Mouse (Mus musculus) frontal cortex, postnatal 25 days (tissue): Measurements from ENCODE around the gene Dtx2.
A peak's percentile ranks its signal among the peaks of the same experiment; 100 is the strongest.

ENCODE experiments used
- DNase-seq, 2 experiments: peaks; one replicate each; pipeline ENCODE4 v3.0.0; 2022; ENCODE audit warnings: low spot score in 2 of 2

Dtx2 gene

GRCm38 (mm10) chr5:135994725-135995687, at the start of gene Dtx2:
Gene Dtx2 (plus strand): TSS chr5:135994800.
- DNase-seq: peak; percentile 72 to 78

GRCm38 (mm10) chr5:135945916-135946408, 48.6 kb upstream of the Dtx2 start:
- DNase-seq: no peak

- no peak for DNase-seq
Observed at GRCm38 (mm10) chr5:135946621-135947020, 48.0 kb upstream of the Dtx2 start.

- DNase-seq: no peak
Observed at GRCm38 (mm10) chr5:135950710-135951412, 43.7 kb upstream of the Dtx2 start.

GRCm38 (mm10) chr5:135951660-135952059, 42.9 kb upstream of the Dtx2 start:
- no peak for DNase-seq

GRCm38 (mm10) chr5:135952830-135953229, 41.8 kb upstream of the Dtx2 start:
- DNase-seq: no peak

GRCm38 (mm10) chr5:135956300-135957206, 38.0 kb upstream of the Dtx2 start:
- no peak for DNase-seq

GRCm38 (mm10) chr5:135957207-135957974, 37.2 kb upstream of the Dtx2 start:
- peak; percentile 72 to 85 for DNase-seq

GRCm38 (mm10) chr5:135958367-135958766, 36.2 kb upstream of the Dtx2 start:
- no peak for DNase-seq

GRCm38 (mm10) chr5:135959911-135960310, 34.7 kb upstream of the Dtx2 start:
- DNase-seq: no peak

- DNase-seq: no peak
Observed at GRCm38 (mm10) chr5:135960909-135961635, 33.5 kb upstream of the Dtx2 start.

GRCm38 (mm10) chr5:135962125-135962491, 32.5 kb upstream of the Dtx2 start:
- DNase-seq: no peak

- peak; percentile 89 to 93 for DNase-seq
Observed at GRCm38 (mm10) chr5:135962492-135963279, 31.9 kb upstream of the Dtx2 start.

- no peak for DNase-seq
Observed at GRCm38 (mm10) chr5:135963280-135963627, 31.3 kb upstream of the Dtx2 start.

- no peak for DNase-seq
Observed at GRCm38 (mm10) chr5:135965501-135965930, 29.1 kb upstream of the Dtx2 start.

GRCm38 (mm10) chr5:135966866-135967265, 27.7 kb upstream of the Dtx2 start:
- DNase-seq: no peak

GRCm38 (mm10) chr5:135968781-135969180, 25.8 kb upstream of the Dtx2 start:
- DNase-seq: peak in 1 of 2 experiments; percentile 31

GRCm38 (mm10) chr5:135970247-135970646, 24.4 kb upstream of the Dtx2 start:
- no peak for DNase-seq

- no peak for DNase-seq
Observed at GRCm38 (mm10) chr5:135971876-135972275, 22.7 kb upstream of the Dtx2 start.
